Mouse (Mus musculus): Measurements from ENCODE around the gene Plin5.

DNA sequence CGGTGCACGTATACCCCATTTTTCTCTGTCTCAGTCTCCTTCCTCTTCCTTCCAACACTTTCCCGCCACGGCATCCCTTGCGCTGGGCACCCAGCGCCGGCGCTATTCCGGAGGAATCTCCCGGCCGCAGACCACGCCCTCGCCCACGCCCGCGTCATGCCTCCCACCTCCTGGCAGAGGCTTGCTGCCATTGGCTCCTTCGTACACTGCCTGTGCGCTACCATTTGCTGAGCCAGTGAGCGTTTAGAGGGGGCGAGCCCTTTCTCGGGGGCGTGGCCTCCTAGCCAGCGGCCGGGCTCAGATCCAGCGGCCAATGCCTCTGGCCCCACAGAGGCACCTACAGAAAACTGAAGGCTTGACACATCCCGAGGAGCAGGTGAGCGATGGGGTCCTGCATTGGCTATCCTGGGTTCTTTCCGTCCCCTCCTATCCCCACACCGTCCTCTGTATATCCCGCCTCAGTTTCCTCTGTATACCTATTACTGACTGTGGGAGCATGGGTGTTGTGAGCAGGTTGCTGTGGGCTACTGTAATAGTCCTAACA lies 44.9 kb upstream of the Plin5 start, which contains the start of gene Tnfaip8l1:
- no peak for TF ChIP-seq CTCF (IDR thresholded peaks at IDR 0.05; ENCODE audit: insufficient read depth, low read length)
- TF ChIP-seq POLR2A (IDR thresholded peaks at IDR 0.05; ENCODE audit: borderline replicate concordance, extremely low read depth, low read depth, low read length): no peak

Data from lung, adult 2 months (tissue).